Comparison of ENCODE assay signal across 8 mouse cellular contexts in the genomic region with DNA sequence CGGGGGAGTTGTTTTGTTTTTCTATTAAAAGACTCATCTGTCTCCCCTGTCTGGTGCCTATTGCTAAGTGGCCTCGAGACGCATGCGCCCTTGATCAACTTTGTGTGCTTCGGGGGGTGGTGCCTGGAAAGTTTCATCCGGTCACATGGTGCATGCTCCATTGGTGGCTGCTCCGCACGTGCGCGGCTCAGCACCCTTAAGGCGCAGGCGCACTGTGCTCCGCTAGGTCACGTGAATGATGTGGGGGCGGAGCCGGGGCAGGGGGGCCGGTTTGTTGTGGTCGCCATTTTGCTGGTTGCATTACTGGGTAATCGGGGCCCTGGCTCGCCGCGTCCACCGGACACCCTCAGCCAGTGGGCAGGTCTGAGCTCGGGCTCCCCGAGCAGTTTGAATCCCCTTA. TPM values are rescaled to one million over a fixed set of nuclear protein-coding genes. Genes with fewer than 3 reads are reported as not detected.
DNase-seq lines count a peak whose midpoint lies in the region; ATAC-seq lines count a peak whose summit lies in the region.

Dyrk1b (plus strand) TSS at position 242 of the 400 bp plus-strand sequence.

- peak within 1 kb of the TSS; percentile 99 for H3K4me3 ChIP-seq in intestine, embryonic 14.5 days (ENCODE audit: low read depth, low read length)

- peak within 1 kb of the TSS; percentile 94 for H3K27ac ChIP-seq in intestine, embryonic 14.5 days (ENCODE audit: low read depth)

- under 1% methylated on average over 25 of the region's 25 CpGs for WGBS in intestine, embryonic 14.5 days

- ATAC-seq in intestine, embryonic 14.5 days (replicated peaks; ENCODE audit: low FRiP score, low TSS enrichment, low read depth): peak; percentile 90
- peak; percentile 79 for ATAC-seq in megakaryocyte progenitor cell, adult 5-6 weeks (replicated peaks; ENCODE audit: poor library complexity)

- H3K27me3 ChIP-seq in intestine, embryonic 14.5 days (replicated peaks; ENCODE audit: control insufficient read depth, insufficient read depth, low read length): no peaks in the 10 kb centered on the region

- DNase-seq in adrenal gland, postnatal 10 days: peak; percentile 99
- DNase-seq in embryo, embryonic 9.5 days (ENCODE audit: extremely low spot score): peak; percentile 98
- DNase-seq in gastrocnemius, postnatal 36 days: peak; percentile 98 to 99
- DNase-seq in intestine, embryonic 14.5 days (ENCODE audit: low spot score): peak; percentile 99
- DNase-seq in left cerebral cortex, postnatal 10 days (ENCODE audit: extremely low spot score in 1 of 2, low spot score in 2 of 2): peak; percentile 99
- DNase-seq in right cerebral cortex, postnatal 10 days (ENCODE audit: low spot score in 2 of 2): peak; percentile 99
- peak; percentile 98 for DNase-seq in urinary bladder, postnatal 14 days (ENCODE audit: low spot score)

- H3K4me1 ChIP-seq in intestine, embryonic 14.5 days (replicated peaks; ENCODE audit: control insufficient read depth, insufficient read depth, low read length): peaks cover 10% of the 10 kb centered on the region

- peak within 1 kb of the TSS; percentile 83 for H3K4me2 ChIP-seq in intestine, embryonic 14.5 days (ENCODE audit: low read length)

- peak within 1 kb of the TSS; percentile 92 for H3K9ac ChIP-seq in intestine, embryonic 14.5 days (ENCODE audit: low read length)

- peaks cover 72% of the 10 kb centered on the region for H3K36me3 ChIP-seq in intestine, embryonic 14.5 days (ENCODE audit: control insufficient read depth, insufficient read depth, low read length)

- intact Hi-C loops in gastrocnemius, postnatal 36 days (cut with DNase I): no loop called here
- intact Hi-C loops in left cerebral cortex, postnatal 10 days (cut with DNase I): no loop called here

- no peaks in the 10 kb centered on the region for H3K9me3 ChIP-seq in intestine, embryonic 14.5 days (ENCODE audit: control insufficient read depth, low read length)

RNA-seq across cellular contexts. Expression of gene Dyrk1b, which starts in this region (rescaled TPM):
- 10 to 100 TPM; 35.6 to 48.1 TPM for total RNA-seq in adrenal gland, postnatal 10 days (2021)
- 10 to 100 TPM; 82.4 to 90.6 TPM for total RNA-seq in gastrocnemius, postnatal 36 days (2021)
- polyA plus RNA-seq in intestine, embryonic 14.5 days (2014; fragmentation: Nextera tagmentation; extraction: Ambion mirVana): 10.0 and 11.9 TPM in 2 replicates
- 10 to 100 TPM; 32.9 to 34.8 TPM for total RNA-seq in left cerebral cortex, postnatal 10 days (2021)
- total RNA-seq in megakaryocyte progenitor cell, adult 5-6 weeks (2015): 1.2 and 2.1 TPM in 2 replicates
- total RNA-seq in megakaryocyte progenitor cell, adult 5-6 weeks (2017): 1.1 and 1.2 TPM in 2 replicates

Comparison
In these comparisons a context has a peak if more than half of its experiments do, and no peak if none do; other contexts are left out.
1. Peak in every context shown above with its lines: DNase-seq, ATAC-seq, H3K4me3 ChIP-seq and H3K27ac ChIP-seq.
2. RNA of gene Dyrk1b (total RNA-seq): 82.4 to 90.6 TPM in gastrocnemius, postnatal 36 days, 35.6 to 48.1 TPM in adrenal gland, postnatal 10 days and 32.9 to 34.8 TPM in left cerebral cortex, postnatal 10 days; 1.1 to 2.1 TPM in megakaryocyte progenitor cell, adult 5-6 weeks; every median in the first group is over 10 times any median in the second.